Mouse (Mus musculus): ENCODE results near the gene Ptpn21.
A peak's percentile ranks its signal among the peaks of the same experiment; 100 is the strongest.

- peak; percentile 24 for TF ChIP-seq CTCF (IDR thresholded peaks at IDR 0.05; ENCODE audit: low read depth)
- no peak for TF ChIP-seq EP300 (optimal IDR thresholded peaks at IDR 0.05)
These were observed 2.8 kb downstream of the Ptpn21 start for GRCm38 (mm10) chr12:98734246-98734879.

All from stomach, postnatal 0 days (tissue).